Mouse (Mus musculus) kidney, embryonic 16.5 days (tissue): Measurements from ENCODE around the gene Lrriq4. TPM values are rescaled to one million over a fixed set of nuclear protein-coding genes. Genes with fewer than 3 reads are reported as not detected.

Experiments used
- ATAC-seq: fragments of 200-750 bp; cut with Nextera tagmentation; 2 replicates; pipeline ENCODE4 v1.8.0; 2017; ENCODE audit warnings: moderate TSS enrichment; ENCODE audit not compliant: low FRiP score, low TSS enrichment
- H3K27ac ChIP-seq: fragments of 300-500 bp; sonication (generic); 2 replicates; pipeline ENCODE4 v1.5.1; 2014; ENCODE audit warnings: low read length
- H3K27me3 ChIP-seq: fragments of 300-500 bp; sonication (generic); 2 replicates; pipeline ENCODE4 v1.6.1; 2014; ENCODE audit warnings: low read length, control low read depth, mixed read lengths; ENCODE audit not compliant: insufficient read depth
- H3K36me3 ChIP-seq: fragments of 300-500 bp; sonication (generic); 2 replicates; pipeline ENCODE4 v1.6.1; 2014; ENCODE audit warnings: low read length, control low read depth, mixed read lengths; ENCODE audit not compliant: insufficient read depth
- H3K4me1 ChIP-seq: fragments of 300-500 bp; sonication (generic); 2 replicates; pipeline ENCODE4 v1.6.1; 2014; ENCODE audit warnings: low read length, control low read depth, mixed read lengths; ENCODE audit not compliant: insufficient read depth
- H3K4me2 ChIP-seq: fragments of 300-500 bp; sonication (generic); replicated peaks from 2 replicates; pipeline ENCODE4 v1.6.1; 2014; ENCODE audit warnings: low read depth, low read length
- H3K4me3 ChIP-seq: fragments of 300-500 bp; sonication (generic); 2 replicates; pipeline ENCODE4 v1.5.1; 2014; ENCODE audit warnings: mild to moderate bottlenecking, low read length
- H3K9ac ChIP-seq: fragments of 300-500 bp; sonication (generic); replicated peaks from 2 replicates; pipeline ENCODE4 v1.6.1; 2014; ENCODE audit warnings: low read length
- H3K9me3 ChIP-seq: fragments of 300-500 bp; sonication (generic); 2 replicates; pipeline ENCODE4 v1.6.1; 2016; ENCODE audit warnings: low read length, control low read depth
- WGBS: fragments of 180-500 bp; shearing (Covaris S2); extraction: QIAGEN DNeasy Blood & Tissue Kit; methylation state at CpG from one replicate; pipeline ENCODE4 v1.1.7; 2014; 5-methylcytosine and 5-hydroxymethylcytosine counted together
- polyA plus RNA-seq: library from polyadenylated mRNA; unstranded; fragments of >200 nt; fragmentation: Nextera tagmentation; extraction: Ambion mirVana; gene quantifications from 2 replicates; pipeline ENCODE4 v1.2.1, GENCODE M21; 2015

Lrriq4 gene
- polyA plus RNA-seq, result 0.11 and 0.18 TPM in 2 replicates

DNA sequence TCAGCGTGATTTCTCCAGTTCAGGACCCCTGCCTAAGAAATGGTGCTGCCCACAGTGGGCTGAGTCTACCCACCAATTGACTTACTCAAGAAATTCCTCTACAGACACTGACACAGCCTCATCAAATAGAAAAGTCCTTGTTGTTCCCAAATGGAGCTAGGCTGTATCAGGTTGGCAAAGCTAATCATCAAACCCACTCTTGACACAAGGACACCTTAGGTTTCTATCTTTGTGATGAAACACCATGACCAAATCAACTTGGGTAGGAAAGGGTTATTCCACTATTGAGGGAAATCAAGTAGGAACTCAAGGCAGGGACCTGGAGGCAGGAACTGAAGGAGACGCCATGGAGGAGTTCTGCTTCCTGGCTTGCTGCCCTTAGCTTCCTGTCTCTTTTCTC, at the start of gene Lrriq4:
Gene Lrriq4, plus strand, starts transcription at position 301 of the 400 bp plus-strand sequence.
- no peak within 1 kb of the TSS for H3K4me2 ChIP-seq
- peaks cover 4% of the 10 kb centered on the region; the same call in 1 of the 2 replicates for H3K4me1 ChIP-seq
- peaks cover 6% of the 10 kb centered on the region; the same call in 1 of the 2 replicates for H3K27me3 ChIP-seq
- H3K9ac ChIP-seq, result no peak within 1 kb of the TSS
- H3K27ac ChIP-seq, result no peak within 1 kb of the TSS
- H3K36me3 ChIP-seq, result no peaks in the 10 kb centered on the region
- ATAC-seq, result no peak
- no peak within 1 kb of the TSS for H3K4me3 ChIP-seq
- 64% methylated on average over 2 of the region's 2 CpGs for WGBS
- H3K9me3 ChIP-seq, result no peaks in the 10 kb centered on the region

DNA sequence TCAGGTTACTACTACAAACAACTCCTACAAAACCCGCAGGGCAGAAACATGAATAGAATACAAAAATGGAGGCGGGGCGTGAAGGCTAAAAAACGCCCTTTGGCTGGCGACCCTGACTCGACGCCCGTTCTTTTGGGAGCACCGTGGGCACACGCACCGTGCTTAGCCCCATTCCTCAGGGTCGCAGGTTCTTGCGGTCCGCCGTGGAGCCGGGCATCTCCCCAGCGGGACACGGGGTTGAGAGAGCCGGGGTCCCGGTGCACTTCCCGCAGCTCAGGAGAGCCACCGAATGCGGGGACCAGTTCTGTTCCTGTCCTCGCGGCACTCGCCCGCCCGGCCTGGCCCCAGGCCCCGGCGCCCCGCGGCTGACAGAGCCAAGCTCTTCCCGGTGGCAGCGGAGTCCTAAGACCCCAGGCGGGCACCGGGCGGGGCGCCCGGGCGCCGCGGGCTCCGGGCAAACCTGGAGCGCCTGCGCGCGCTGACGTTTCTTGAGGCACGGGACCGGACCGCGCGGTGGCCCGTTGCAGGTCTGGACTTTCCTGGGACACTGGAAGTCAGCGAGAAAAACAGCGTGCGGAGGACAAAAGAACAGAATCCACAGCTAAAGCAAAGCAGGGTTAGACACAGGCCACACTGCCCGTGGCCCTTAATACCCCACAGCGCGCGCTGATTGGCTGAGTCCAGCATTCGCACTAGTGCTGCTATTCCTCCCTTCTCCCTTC, 49.0 kb upstream of the Lrriq4 start:
- peak; percentile 61; the same call in 1 of the 2 replicates for ATAC-seq
- peak overlapping the region; percentile 67 for H3K4me3 ChIP-seq
- H3K9me3 ChIP-seq, result no peaks in the 10 kb centered on the region
- WGBS, result under 1% methylated on average over 62 of the region's 62 CpGs
- 0 out of 2 replicates have a peak, but pooled peaks cover 12% of the 10 kb centered on the region for H3K27me3 ChIP-seq
- no peaks in the 10 kb centered on the region for H3K36me3 ChIP-seq
- peak overlapping the region; percentile 2; the same call in 1 of the 2 replicates for H3K27ac ChIP-seq
- H3K9ac ChIP-seq, result peak overlapping the region; percentile 81
- peak overlapping the region; percentile 76 for H3K4me2 ChIP-seq
- H3K4me1 ChIP-seq, result peaks cover 13% of the 10 kb centered on the region

DNA sequence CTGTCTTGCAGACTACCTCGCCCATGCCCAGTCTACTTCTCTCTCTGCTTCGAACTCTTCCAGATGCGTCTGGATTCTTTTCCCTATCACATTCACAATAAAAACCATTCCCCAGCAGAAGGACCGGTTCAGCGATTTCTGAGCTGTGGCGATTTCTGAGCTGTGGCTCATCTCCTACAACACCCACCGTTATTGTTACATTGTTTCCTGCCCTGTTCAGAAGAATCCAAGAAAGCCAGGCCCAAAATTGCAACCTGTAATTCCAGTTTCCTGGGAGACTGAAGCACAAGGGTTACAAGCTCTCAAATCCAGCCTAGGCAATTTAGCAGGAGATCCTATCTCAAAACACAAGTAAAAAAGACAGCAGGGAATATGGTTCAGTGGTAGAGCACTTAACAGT, 47.0 kb upstream of the Lrriq4 start:
- no peak overlapping the region for H3K4me2 ChIP-seq
- no peak for ATAC-seq
- 0 out of 2 replicates have a peak, but pooled peaks cover 12% of the 10 kb centered on the region for H3K27me3 ChIP-seq
- no peaks in the 10 kb centered on the region for H3K36me3 ChIP-seq
- H3K9ac ChIP-seq, result no peak overlapping the region
- no peak overlapping the region for H3K27ac ChIP-seq
- 78% methylated on average over 7 of the region's 7 CpGs for WGBS
- peaks cover 13% of the 10 kb centered on the region for H3K4me1 ChIP-seq
- no peak overlapping the region for H3K4me3 ChIP-seq
- no peaks in the 10 kb centered on the region for H3K9me3 ChIP-seq

DNA sequence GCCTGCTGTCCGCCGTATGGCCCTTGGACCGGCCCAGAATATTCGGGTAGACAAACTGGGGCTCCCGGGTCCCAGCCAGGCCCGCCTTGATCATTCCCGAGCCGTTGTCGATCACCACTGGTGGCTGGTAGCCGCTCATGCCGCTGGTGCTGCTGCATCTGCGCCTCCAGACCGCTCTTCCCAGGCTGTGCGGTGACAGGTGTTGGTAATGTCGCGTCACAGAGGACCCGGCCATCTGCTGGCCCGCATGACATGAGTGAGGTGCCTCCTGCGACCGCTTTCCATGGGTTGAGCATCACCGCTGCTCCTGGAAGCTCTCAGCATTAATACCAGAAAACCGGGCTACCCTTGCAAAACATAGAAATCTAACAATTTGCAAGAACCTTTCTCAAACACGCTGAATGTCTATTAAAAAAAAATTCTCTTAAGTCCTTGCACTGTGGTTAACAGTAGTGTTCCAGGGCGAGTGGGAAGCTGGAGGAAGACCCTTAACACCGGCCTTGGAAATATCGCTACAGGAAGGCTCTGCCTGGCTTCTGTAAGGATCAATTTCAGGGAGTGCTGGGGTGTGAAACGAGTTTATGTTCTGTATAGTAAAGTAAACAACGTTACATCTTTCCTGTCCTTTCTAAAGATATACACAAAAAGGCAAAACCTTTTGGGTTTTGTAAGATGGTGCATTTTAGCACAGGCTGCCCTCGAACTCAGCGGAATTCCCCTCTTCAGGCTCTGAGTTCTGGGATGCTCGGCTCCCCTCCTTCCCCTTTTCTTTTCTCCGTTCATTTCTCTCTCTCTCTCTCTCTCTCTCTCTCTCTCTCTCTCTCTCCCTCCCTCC, 44.4 kb upstream of the Lrriq4 start, which contains the start of gene Actrt3:
Gene Actrt3, minus strand, starts transcription at position 229 of the 835 bp plus-strand sequence.
- Histone ChIP-seq H3K36me3 (peaks cover 4% of the 10 kb centered on the region; the same call in 1 of the 2 replicates), H3K27me3 (0 out of 2 replicates have a peak, but pooled peaks cover 12% of the 10 kb centered on the region), H3K4me1 (peaks cover 20% of the 10 kb centered on the region), H3K9me3 (no peaks in the 10 kb centered on the region), H3K27ac (peak within 1 kb of the TSS; percentile 7; the same call in 1 of the 2 replicates), H3K9ac (peak within 1 kb of the TSS; percentile 63), H3K4me2 (peak within 1 kb of the TSS; percentile 93), H3K4me3 (peak within 1 kb of the TSS; percentile 55)
- no peak for ATAC-seq
- 2% methylated on average over 31 of the region's 32 CpGs for WGBS

DNA sequence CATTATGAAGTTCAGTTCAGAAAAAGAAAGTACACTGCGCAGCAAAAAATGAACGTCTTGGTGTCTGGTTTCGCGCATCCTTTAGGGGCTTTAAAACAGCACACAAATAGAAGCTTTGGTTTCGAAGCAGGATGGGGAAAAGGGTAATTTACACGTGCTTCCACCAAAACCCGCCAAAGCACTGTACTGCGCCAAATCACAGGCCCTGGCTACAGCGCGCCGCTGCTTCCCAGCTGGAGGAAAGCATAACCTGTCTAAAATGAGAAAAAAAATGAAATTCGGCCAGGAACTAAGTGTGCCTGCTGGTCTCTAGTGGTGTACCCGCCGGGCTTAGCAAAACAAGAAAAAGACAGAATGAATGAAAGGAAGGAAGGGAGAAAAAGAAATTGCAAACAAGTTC, 43.6 kb upstream of the Lrriq4 start:
- ATAC-seq, result no peak
- Histone ChIP-seq H3K27ac (peak overlapping the region; percentile 7; the same call in 1 of the 2 replicates), H3K36me3 (peaks cover 5% of the 10 kb centered on the region; the same call in 1 of the 2 replicates), H3K27me3 (0 out of 2 replicates have a peak, but pooled peaks cover 12% of the 10 kb centered on the region), H3K9ac (peak overlapping the region; percentile 23; the same call in 1 of the 2 replicates), H3K4me3 (peak overlapping the region; percentile 55), H3K9me3 (no peaks in the 10 kb centered on the region), H3K4me2 (peak overlapping the region; percentile 93), H3K4me1 (peaks cover 19% of the 10 kb centered on the region)
- 1% methylated on average over 14 of the region's 14 CpGs for WGBS

DNA sequence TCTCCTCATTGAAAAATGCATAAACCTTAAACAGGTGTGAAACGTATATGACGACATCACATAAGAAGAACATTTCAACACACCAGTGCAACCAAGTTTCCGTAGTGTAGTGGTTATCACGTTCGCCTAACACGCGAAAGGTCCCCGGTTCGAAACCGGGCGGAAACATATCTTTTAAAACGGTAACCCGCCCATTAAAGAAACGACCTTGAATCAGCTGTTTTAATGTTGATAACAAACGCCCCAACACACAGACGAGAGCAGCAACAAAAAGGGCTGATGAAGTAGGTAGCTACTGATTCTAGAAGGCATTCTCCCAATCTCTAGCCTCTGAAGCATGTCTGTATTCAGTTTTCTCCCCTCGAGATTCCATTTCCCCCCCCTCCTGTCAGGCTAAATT, 43.1 kb upstream of the Lrriq4 start:
- no peak overlapping the region for H3K9ac ChIP-seq
- peak overlapping the region; percentile 86 for H3K27ac ChIP-seq
- WGBS, result under 1% methylated on average over 17 of the region's 17 CpGs

DNA sequence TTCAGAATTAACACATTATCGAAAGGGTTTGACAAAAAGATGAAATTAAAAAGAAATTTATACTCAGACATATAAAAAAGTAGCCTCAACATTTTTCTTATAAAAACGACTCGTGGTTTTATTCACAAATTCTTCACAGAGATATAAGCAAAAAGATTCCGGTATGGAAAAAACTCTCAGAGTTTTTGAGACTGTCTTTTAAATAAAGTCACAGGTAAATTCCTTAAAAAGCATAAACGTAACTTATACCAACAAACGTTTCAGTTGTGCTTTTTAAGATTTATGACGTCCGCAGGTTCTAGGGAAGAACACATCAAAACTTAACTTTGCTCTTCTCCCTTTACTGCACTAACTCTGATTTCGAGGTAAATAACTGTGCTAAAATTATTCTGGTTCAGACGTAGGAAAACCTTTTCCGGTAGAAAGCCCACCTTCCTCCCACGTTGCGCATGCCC, 42.7 kb upstream of the Lrriq4 start:
- WGBS, result under 1% methylated on average over 13 of the region's 13 CpGs
- ATAC-seq, result no peak
- Histone ChIP-seq H3K4me3 (peak overlapping the region; percentile 78), H3K9me3 (no peaks in the 10 kb centered on the region), H3K27ac (peak overlapping the region; percentile 99), H3K4me2 (peak overlapping the region; percentile 93), H3K36me3 (peaks cover 12% of the 10 kb centered on the region; the same call in 1 of the 2 replicates), H3K27me3 (0 out of 2 replicates have a peak, but pooled peaks cover 12% of the 10 kb centered on the region), H3K9ac (peak overlapping the region; percentile 93), H3K4me1 (peaks cover 19% of the 10 kb centered on the region)

More for the DNA sequence above, 43.1 kb upstream of the Lrriq4 start:
- ATAC-seq, result peak; percentile 20; the same call in 1 of the 2 replicates
- Histone ChIP-seq H3K27me3 (0 out of 2 replicates have a peak, but pooled peaks cover 12% of the 10 kb centered on the region), H3K4me3 (peak overlapping the region; percentile 55), H3K9me3 (no peaks in the 10 kb centered on the region), H3K4me2 (peak overlapping the region; percentile 93), H3K36me3 (peaks cover 8% of the 10 kb centered on the region; the same call in 1 of the 2 replicates), H3K4me1 (peaks cover 19% of the 10 kb centered on the region)

DNA sequence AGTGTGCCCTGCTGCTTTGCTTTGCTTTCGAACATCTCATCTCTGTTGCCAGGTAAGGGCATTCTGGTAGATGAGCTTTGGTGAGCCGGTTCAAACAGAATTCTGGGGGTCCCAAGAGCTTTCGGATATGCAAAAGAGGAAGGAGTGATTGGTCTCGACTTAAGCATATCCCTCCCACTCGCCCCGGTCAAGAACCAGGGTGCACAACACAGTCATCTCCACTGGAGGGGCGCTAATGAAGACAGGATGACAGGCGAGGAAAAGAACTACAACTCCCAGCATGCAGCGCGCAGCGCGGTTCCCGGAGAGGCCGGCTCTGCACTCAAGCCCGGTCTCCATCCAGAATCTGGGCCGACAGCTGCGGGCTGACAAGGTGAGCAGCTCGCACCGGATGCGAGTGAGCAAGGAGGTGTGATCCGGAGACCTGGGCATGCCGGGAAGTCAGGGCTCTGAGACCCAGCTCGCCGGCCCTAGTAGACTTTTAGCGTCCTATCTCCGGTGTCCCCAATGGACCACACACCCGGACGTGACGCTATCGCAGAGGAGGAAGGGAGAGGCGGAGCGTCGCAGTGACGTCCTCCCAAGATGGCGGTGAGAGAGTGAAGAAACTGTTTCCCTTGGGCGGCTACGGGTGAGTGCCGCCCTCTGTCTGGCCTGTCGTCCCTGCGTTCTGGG, 42.1 kb upstream of the Lrriq4 start, which contains the start of gene Mynn:
Gene Mynn, plus strand, starts transcription at position 1 of the 675 bp plus-strand sequence.
- no peaks in the 10 kb centered on the region for H3K9me3 ChIP-seq
- 0 out of 2 replicates have a peak, but pooled peaks cover 12% of the 10 kb centered on the region for H3K27me3 ChIP-seq
- H3K9ac ChIP-seq, result peak within 1 kb of the TSS; percentile 93
- peaks cover 19% of the 10 kb centered on the region for H3K4me1 ChIP-seq
- H3K4me2 ChIP-seq, result peak within 1 kb of the TSS; percentile 93
- H3K4me3 ChIP-seq, result peak within 1 kb of the TSS; percentile 78
- peak; percentile 95 for ATAC-seq
- peaks cover 15% of the 10 kb centered on the region for H3K36me3 ChIP-seq
- under 1% methylated on average over 40 of the region's 40 CpGs for WGBS
- peak within 1 kb of the TSS; percentile 99 for H3K27ac ChIP-seq

DNA sequence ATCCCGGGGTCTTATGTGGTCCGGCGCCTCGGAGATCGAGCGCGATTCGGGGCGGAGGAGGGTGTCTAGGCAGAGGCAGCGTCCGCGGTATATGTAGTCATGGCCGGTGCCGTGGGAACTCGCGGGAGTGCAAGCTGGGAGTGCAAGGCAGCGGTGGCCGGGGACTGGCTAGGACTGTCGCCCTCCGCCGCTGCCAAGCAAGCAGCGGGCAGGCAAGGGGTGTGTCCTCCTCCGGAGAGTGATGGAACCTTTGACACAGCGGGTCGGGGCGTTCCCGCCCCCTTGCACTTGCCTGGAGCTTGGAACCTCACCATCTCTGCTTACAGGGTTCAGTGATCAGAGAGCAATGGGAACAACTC, 41.6 kb upstream of the Lrriq4 start:
- H3K36me3 ChIP-seq, result peaks cover 20% of the 10 kb centered on the region
- H3K4me1 ChIP-seq, result peaks cover 19% of the 10 kb centered on the region
- ATAC-seq, result peak; percentile 80
- peak overlapping the region; percentile 93 for H3K9ac ChIP-seq
- H3K9me3 ChIP-seq, result no peaks in the 10 kb centered on the region
- H3K4me3 ChIP-seq, result peak overlapping the region; percentile 78
- peak overlapping the region; percentile 99 for H3K27ac ChIP-seq
- peak overlapping the region; percentile 62 for H3K4me2 ChIP-seq
- 0% methylated on average over 27 of the region's 27 CpGs for WGBS
- H3K27me3 ChIP-seq, result 0 out of 2 replicates have a peak, but pooled peaks cover 10% of the 10 kb centered on the region
